Mouse (Mus musculus) liver, adult 2 months (tissue): ENCODE results near the gene Gucy2d. TPM values are rescaled to one million over a fixed set of nuclear protein-coding genes. Genes with fewer than 3 reads are reported as not detected.

Experiments
- DNase-seq: peaks from one replicate; pipeline ENCODE4 v3.0.0-alpha.2; 2011; ENCODE audit warnings: low read depth, low spot score; ENCODE audit errors: extremely low read depth
- H3K27ac ChIP-seq: fragments of 200-500 bp; replicated peaks from 2 replicates; pipeline ENCODE4 v1.5.1; 2012; ENCODE audit warnings: low read depth, mild to moderate bottlenecking, control low read depth, inconsistent platforms, low read length; ENCODE audit not compliant: insufficient read depth
- H3K27me3 ChIP-seq: fragments of 200-500 bp; 2 replicates; pipeline ENCODE4 v1.6.1; 2012; ENCODE audit warnings: mild to moderate bottlenecking, moderate library complexity, low read length, inconsistent platforms; ENCODE audit not compliant: control insufficient read depth, insufficient read depth
- H3K36me3 ChIP-seq: fragments of 200-500 bp; 2 replicates; pipeline ENCODE4 v1.6.1; 2012; ENCODE audit warnings: low read length, inconsistent platforms; ENCODE audit not compliant: control insufficient read depth, insufficient read depth
- H3K4me1 ChIP-seq: fragments of 200-500 bp; 2 replicates; pipeline ENCODE4 v1.6.1; 2011; ENCODE audit warnings: low read length; ENCODE audit not compliant: control insufficient read depth, insufficient read depth
- H3K4me3 ChIP-seq: fragments of 200-500 bp; 2 replicates; pipeline ENCODE4 v1.5.1; 2011; ENCODE audit warnings: low read depth, mild to moderate bottlenecking, control low read depth, low read length, moderate library complexity; ENCODE audit not compliant: insufficient read depth
- H3K79me2 ChIP-seq: fragments of 200-500 bp; 2 replicates; pipeline ENCODE4 v1.6.1; 2012; ENCODE audit warnings: inconsistent platforms, mild to moderate bottlenecking, low read length, moderate library complexity; ENCODE audit not compliant: control insufficient read depth, insufficient read depth
- H3K9ac ChIP-seq: fragments of 200-500 bp; 2 replicates; pipeline ENCODE4 v1.6.1; 2012; ENCODE audit warnings: low read depth, mild to moderate bottlenecking, control low read depth, inconsistent platforms, low read length
- CTCF ChIP-seq: fragments of 200-500 bp; IDR thresholded peaks from 2 replicates; pipeline ENCODE4 v1.5.1; 2011; ENCODE audit warnings: low read depth, low read length, control low read depth
- POLR2A ChIP-seq: fragments of 200-500 bp; IDR thresholded peaks from 2 replicates; pipeline ENCODE4 v1.6.1; 2011; ENCODE audit warnings: low read length, control low read depth; ENCODE audit not compliant: insufficient read depth; ENCODE audit errors: extremely low read depth
- WGBS: fragments of 180-500 bp; shearing (Covaris S2); methylation state at CpG from one replicate; pipeline ENCODE4 v1.1.7; 2018; 5-methylcytosine and 5-hydroxymethylcytosine counted together
- polyA plus RNA-seq: library from polyadenylated mRNA; depleted of rRNA; stranded (reverse); fragments of >200 nt; gene quantifications from 2 replicates; pipeline ENCODE4 v1.2.3, GENCODE M21; 2012
- total RNA-seq: library from RNA; depleted of rRNA; stranded (reverse); fragments of >200 nt; gene quantifications from 2 replicates; pipeline ENCODE4 v1.2.3, GENCODE M21; 2014

Gucy2d gene
- total and polyA plus RNA-seq, 2 experiments, result not detected

GRCm38 (mm10) chr7:98429579-98429978, 10.6 kb upstream of the Gucy2d start:
- no peak for TF ChIP-seq CTCF
- TF ChIP-seq POLR2A, result no peak
- WGBS, result over 99% methylated on average over 3 of the region's 3 CpGs

GRCm38 (mm10) chr7:98430785-98431184, 9.4 kb upstream of the Gucy2d start:
- no peak overlapping the region for H3K4me3 ChIP-seq
- peaks cover 5% of the 10 kb centered on the region for H3K4me1 ChIP-seq
- no peak overlapping the region for H3K27ac ChIP-seq
- H3K79me2 ChIP-seq, result no peaks in the 10 kb centered on the region
- peak; percentile 69 for DNase-seq
- no peak overlapping the region for H3K9ac ChIP-seq
- no peaks in the 10 kb centered on the region for H3K36me3 ChIP-seq
- TF ChIP-seq CTCF, result peak; percentile 91
- no peak for TF ChIP-seq POLR2A
- WGBS, result 64% methylated on average over 3 of the region's 3 CpGs
- H3K27me3 ChIP-seq, result no peaks in the 10 kb centered on the region

More at GRCm38 (mm10) chr7:98429579-98429978, 10.6 kb upstream of the Gucy2d start:
- Histone ChIP-seq H3K4me3 (no peak overlapping the region), H3K27me3 (no peaks in the 10 kb centered on the region), H3K79me2 (no peaks in the 10 kb centered on the region), H3K27ac (no peak overlapping the region), H3K9ac (no peak overlapping the region), H3K4me1 (peaks cover 5% of the 10 kb centered on the region), H3K36me3 (no peaks in the 10 kb centered on the region)
- DNase-seq, result no peak

- no peaks in the 10 kb centered on the region for H3K4me1 ChIP-seq
- no peak overlapping the region for H3K27ac ChIP-seq
- TF ChIP-seq POLR2A (no peak), CTCF (peak; percentile 68; the same call in 1 of the 2 replicates)
- 41% methylated on average over 9 of the region's 9 CpGs for WGBS
- H3K27me3 ChIP-seq, result no peaks in the 10 kb centered on the region
- no peak for DNase-seq
- H3K79me2 ChIP-seq, result no peaks in the 10 kb centered on the region
- H3K9ac ChIP-seq, result no peak overlapping the region
- H3K36me3 ChIP-seq, result no peaks in the 10 kb centered on the region
- no peak overlapping the region for H3K4me3 ChIP-seq
Observed at GRCm38 (mm10) chr7:98437629-98438028, 2.6 kb upstream of the Gucy2d start.

GRCm38 (mm10) chr7:98446873-98447272, 6.7 kb downstream of the Gucy2d start:
- TF ChIP-seq POLR2A, result no peak
- TF ChIP-seq CTCF, result no peak
- no peak overlapping the region for H3K4me3 ChIP-seq
- H3K27me3 ChIP-seq, result no peaks in the 10 kb centered on the region
- 58% methylated on average over 3 of the region's 3 CpGs for WGBS
- no peak overlapping the region for H3K9ac ChIP-seq
- no peak for DNase-seq
- H3K36me3 ChIP-seq, result no peaks in the 10 kb centered on the region
- no peaks in the 10 kb centered on the region for H3K4me1 ChIP-seq
- H3K27ac ChIP-seq, result no peak overlapping the region
- H3K79me2 ChIP-seq, result no peaks in the 10 kb centered on the region

- Histone ChIP-seq H3K27me3 (no peaks in the 10 kb centered on the region), H3K4me1 (no peaks in the 10 kb centered on the region), H3K27ac (no peak overlapping the region), H3K79me2 (no peaks in the 10 kb centered on the region), H3K36me3 (no peaks in the 10 kb centered on the region), H3K4me3 (no peak overlapping the region), H3K9ac (no peak overlapping the region)
- TF ChIP-seq CTCF (peak; percentile 40), POLR2A (no peak)
- DNase-seq, result peak; percentile 52
- WGBS, result 62% methylated on average over 11 of the region's 11 CpGs
Observed at GRCm38 (mm10) chr7:98447585-98448308, 7.5 kb downstream of the Gucy2d start.

GRCm38 (mm10) chr7:98448309-98448630, 8.1 kb downstream of the Gucy2d start:
- Histone ChIP-seq H3K4me3 (no peak overlapping the region), H3K79me2 (no peaks in the 10 kb centered on the region), H3K36me3 (no peaks in the 10 kb centered on the region), H3K4me1 (no peaks in the 10 kb centered on the region), H3K9ac (no peak overlapping the region), H3K27me3 (no peaks in the 10 kb centered on the region), H3K27ac (no peak overlapping the region)
- no peak for DNase-seq
- 84% methylated on average over 5 of the region's 5 CpGs for WGBS
- TF ChIP-seq CTCF (no peak), POLR2A (no peak)
